Mouse (Mus musculus): ENCODE measurements around the gene Rp9.

Gene Rp9

DNA sequence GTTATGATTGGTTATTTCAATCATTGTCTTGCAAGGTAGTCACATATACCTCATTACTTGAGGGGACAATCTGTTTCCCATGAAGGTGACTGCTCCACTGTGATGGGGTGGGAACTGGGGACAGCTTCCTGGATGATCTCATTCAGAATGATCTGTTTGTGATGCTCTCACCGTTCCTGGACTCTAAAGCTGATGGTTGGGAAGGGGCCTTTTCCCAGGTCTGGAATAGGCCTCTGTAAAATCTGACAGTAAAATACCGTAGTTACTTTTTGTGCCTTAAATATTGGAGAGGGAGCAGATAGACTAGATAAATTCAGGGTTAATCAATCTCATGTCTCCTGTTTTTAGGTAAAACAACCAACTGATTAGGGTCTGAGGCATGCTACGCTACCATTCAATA lies at the start of gene Rp9:
Gene Rp9, minus strand, starts transcription at position 101 of the 400 bp plus-strand sequence.
- DNase-seq (ENCODE audit: low spot score) = no peak

GRCm38 (mm10) chr9:22518394-22519041 lies 49.0 kb upstream of the Rp9 start:
- peak; percentile 77 for DNase-seq (ENCODE audit: low spot score)

GRCm38 (mm10) chr9:22515076-22515475 lies 45.5 kb upstream of the Rp9 start:
- DNase-seq (ENCODE audit: low spot score) = no peak

DNA sequence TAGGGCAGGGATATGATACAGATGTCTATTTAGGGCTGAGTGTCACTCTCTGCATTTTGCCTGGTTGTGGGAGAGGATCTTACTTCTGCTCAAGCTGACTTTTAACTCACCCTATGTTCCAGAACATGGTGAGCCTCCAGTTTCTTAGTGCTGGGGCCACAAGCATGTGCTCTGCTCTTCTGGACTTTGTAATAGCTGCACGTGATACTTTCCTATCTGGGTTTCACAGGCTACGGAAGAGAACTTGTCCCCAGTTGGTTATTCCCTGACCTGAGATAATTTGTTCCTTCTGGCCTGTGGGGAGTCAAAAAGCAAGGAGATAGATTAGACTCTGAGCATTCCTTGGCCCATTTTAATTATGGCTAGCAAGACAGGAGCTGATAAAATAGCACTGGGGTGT lies 36.0 kb upstream of the Rp9 start:
- DNase-seq (ENCODE audit: low spot score) = no peak

DNA sequence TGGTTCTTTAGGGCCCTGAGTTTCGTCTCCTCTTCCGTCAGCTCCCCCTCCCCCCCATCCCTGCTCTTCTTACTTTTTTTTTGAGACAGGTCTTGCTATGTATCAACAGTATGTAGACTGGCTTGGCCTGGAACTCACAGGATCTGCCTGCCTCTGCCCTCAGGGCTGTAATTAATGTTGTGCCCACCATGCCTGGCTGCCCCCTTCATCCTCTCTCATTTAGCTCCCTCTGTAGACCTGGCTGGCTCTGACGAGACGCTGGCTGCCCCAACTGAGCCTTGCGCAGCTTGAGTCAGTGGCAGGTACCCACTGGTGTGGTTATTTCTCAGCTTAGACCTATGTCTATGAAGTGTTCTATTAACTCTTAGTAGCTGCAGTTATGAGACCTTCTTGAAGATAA lies 34.0 kb upstream of the Rp9 start:
- DNase-seq (ENCODE audit: low spot score) = no peak

DNA sequence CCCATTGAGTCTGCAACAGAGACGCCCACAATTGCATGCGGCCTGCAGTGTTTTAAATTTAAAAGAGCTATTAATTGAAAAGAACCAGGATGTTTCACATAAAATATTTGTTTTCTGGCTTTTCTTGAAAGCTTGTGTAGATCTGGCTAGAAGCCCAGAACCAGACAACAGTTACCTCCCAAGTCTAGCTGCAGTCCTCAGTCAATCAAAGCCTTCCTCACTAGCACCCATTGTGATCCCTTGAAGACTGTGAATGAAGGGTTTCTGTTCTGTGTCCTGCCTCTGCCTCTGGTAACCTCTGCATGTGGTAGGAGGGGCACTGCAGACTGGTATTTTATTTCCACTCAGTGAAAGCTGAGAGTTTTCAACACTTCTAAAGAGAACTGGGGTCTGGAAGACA lies 33.4 kb upstream of the Rp9 start:
- DNase-seq (ENCODE audit: low spot score) = no peak

GRCm38 (mm10) chr9:22497021-22497767 lies 27.7 kb upstream of the Rp9 start:
- no peak for DNase-seq (ENCODE audit: low spot score)

DNA sequence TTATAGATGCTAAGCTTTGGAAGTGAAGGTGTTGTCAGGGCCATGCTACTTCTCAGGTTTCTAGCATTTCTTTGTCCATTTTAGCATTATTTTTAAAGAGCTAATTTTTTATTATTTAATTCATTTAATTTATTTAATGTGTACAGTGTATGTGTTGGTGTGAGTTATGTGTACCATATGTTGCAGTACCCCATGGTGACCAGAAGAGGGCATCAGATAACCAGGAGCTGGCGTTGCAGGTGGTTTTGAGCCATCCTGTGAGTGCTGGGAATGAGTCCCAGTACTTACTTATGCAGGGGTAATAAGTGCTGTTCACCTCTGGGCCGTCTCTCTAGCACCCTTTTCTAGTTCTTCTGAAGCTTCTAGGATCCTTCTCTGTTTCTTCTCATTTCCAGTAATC lies 25.6 kb upstream of the Rp9 start:
- no peak for DNase-seq (ENCODE audit: low spot score)

DNA sequence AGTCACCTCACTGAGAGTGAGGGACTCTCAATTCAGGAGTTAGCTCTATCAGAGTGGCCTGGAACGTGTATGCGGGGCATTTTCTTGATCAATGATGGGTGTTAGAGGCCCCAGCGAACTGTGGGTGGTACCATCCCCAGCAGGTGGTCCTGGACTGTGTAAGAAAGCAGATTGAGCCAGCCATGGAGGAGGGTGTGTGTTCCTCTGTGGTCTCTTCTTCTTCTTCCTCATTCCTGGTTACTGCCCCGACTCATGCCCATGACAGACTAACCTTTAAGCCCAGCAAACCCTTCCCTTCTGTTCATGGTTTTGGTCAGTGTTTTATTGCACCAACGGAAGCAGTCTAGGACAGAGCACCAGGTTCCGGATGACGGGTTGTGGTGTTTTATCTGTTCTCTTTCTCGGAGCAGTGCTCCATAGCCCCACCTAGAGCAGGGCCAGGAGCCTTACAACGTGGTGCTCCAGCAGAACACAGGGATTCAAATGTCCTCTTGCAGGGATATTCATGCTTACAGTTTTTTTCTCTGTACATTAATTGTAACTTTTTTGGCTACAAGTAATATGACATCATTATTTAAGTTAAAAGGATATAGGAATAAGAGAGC lies 24.8 kb upstream of the Rp9 start:
- DNase-seq (ENCODE audit: low spot score) = no peak

GRCm38 (mm10) chr9:22488963-22489362 lies 19.4 kb upstream of the Rp9 start:
- no peak for DNase-seq (ENCODE audit: low spot score)

DNA sequence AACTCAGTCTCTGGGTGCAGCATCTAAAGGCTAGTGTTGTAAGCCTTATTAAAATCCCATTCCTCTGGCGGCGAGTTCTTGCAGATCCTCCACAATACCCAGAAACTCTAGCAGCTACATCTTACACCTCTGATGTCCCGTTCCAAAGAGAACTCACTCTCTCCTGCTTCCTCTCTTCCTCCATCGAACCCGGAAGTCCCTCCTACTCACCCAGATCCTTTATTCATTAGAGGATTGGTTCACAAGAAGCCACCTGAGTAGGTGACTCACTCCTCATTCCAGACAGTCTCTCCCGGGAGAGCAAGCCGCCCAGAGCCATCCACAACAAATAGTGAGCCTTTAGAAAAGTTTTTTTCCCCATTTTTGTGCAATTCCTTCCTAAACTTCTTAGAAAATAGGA lies 16.7 kb upstream of the Rp9 start:
- no peak for DNase-seq (ENCODE audit: low spot score)

DNA sequence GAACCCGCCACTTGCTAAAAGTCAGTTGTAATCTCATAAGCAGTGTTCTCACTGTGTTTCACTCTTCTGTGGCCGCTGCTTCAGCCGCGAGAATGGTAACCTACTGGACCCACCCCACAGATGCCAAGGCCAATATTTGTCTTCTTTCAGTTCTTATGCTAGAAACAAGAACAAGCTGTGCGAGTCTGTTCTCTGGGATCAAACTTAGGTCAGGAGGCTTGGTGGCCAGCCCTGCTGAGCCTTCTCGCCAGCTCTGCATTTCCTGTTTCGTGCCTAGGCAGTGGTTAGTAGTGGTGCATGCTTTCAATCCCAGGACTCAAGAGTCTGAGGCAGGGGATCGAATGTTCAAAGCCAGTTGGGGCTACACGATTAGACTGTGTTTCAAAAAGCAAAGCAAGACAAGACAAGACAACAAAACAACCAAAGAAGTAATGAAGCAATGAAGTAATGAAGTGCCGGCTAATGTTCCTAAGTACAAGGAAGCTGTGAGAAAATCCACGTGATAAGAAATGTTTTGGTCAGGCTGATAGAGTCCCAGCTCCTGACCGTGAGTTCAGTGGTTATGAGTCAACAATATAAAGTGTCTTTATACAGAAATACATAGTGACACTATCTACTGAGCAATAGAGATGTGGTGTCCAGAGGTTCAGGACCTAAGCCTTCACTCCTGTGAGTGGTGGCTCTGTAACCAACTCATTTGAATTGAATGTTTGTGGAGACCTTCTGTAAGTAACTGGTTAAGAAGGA lies 15.2 kb upstream of the Rp9 start:
- DNase-seq (ENCODE audit: low spot score) = no peak

DNA sequence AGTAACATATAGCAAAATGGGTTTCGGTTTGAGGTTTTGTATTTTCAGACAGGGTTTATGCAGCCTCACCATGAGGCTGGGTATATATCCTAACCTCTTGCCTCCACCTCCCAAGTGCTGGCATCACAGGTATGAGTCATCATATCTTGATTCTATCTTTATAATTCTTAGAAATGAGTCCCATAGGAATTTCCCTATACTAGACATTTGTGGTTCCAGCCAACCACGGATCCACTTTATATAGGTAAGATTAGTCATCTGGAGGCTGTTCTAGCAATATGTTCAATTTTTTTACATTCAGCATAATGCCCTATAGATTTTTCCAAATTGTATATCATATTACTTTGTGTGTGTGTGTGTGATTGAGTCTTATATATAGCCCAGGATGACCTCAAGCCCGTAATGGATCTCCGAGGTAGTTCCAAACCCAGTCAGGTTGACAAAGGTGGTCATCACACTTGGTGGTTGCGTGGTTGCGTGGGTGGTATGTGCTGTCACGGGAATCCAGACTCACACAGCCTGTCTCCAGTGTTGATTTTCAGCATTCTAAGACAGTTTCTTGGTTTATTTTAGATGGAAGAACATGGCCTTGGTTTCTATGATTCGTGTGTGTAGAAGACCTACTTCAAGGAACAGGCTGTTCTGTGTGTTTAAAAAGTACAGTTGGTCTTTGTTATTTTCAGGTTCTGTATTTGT lies 14.5 kb upstream of the Rp9 start:
- DNase-seq (ENCODE audit: low spot score) = no peak

GRCm38 (mm10) chr9:22478946-22479345 lies 9.4 kb upstream of the Rp9 start:
- no peak for DNase-seq (ENCODE audit: low spot score)

GRCm38 (mm10) chr9:22476265-22476664 lies 6.7 kb upstream of the Rp9 start:
- DNase-seq (ENCODE audit: low spot score) = peak; percentile 36

DNA sequence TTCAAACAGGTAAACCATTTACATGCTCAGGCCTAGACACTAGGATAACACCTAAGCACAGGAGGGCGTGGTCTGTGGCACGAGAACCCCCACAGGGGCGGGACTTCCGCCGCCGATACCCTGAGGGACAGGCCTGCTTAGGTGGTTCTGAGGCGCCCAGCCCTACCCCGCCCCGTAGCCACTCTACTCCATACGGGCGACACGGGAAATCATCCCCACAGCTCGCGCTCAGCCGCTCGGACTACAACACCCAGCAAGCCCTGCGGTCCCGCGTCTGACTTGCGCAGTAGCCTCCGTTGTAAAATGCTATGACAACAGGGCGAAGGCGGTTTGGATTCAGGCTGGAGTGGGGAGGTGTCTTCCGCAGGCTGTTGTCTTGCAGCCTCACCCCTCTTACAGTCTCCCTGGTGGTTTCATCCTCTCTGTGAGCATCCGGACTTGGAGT lies 5.9 kb upstream of the Rp9 start, which contains the start of gene Bbs9:
Gene Bbs9, plus strand, starts transcription at position 292 of the 445 bp plus-strand sequence.
- peak; percentile 96 for DNase-seq (ENCODE audit: low spot score)

DNA sequence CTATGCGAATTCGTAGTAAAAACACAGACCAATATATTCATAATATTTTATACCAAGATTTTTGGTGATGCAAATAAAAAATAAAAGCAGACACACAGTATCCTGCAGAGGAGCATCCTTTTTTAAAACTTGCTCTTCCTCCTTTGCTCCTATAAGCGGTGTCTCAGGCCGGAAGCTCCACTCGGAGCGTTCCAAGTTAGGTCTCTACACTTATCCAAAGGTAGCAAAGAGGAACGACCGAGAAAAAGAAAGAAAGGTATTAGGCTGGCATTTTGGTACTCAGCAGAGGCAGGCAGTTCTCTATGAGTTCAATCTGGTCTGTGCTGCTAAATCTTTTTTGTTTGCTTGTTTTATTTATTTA lies 664 bp downstream of the Rp9 start:
- DNase-seq (ENCODE audit: low spot score) = no peak

DNA sequence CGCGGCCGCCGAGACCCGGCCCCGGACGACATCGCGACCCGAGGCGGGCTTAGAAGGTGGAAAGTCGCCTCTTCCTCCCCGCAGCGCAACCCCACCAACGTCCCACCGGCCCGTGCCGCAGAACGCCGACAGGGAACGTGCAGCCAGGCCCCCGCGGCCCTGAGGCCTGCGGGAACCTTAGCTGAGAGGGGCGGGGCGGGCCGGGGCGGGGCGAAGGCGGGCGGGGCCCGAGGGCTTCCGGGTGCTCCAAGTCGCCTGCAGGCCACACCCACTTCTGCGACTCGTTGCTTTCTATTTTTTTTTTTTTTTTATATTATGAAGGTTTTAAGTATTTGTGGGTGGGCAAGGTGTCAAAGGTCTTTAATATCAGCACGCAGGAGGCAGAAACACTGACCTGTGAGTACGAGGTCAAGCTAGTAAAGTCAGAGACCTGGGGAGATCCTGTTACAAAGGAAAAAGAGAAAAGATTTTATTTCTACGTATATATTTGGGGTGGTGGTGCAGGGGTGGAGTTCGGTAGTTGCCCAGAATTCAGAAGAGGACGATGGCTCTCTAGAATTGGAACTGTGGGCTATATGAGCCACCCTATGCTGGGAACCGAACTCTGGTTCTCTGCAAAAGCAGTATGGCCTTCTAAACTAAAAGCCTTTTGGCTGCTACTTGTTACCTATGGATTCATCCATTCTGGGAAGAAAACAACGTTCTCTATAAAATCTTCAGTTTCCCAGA lies 1.2 kb downstream of the Rp9 start:
- DNase-seq (ENCODE audit: low spot score) = peak; percentile 80

- DNase-seq (ENCODE audit: low spot score) = peak; percentile 51
Measured at GRCm38 (mm10) chr9:22467371-22468169, 2.0 kb downstream of the Rp9 start.

DNA sequence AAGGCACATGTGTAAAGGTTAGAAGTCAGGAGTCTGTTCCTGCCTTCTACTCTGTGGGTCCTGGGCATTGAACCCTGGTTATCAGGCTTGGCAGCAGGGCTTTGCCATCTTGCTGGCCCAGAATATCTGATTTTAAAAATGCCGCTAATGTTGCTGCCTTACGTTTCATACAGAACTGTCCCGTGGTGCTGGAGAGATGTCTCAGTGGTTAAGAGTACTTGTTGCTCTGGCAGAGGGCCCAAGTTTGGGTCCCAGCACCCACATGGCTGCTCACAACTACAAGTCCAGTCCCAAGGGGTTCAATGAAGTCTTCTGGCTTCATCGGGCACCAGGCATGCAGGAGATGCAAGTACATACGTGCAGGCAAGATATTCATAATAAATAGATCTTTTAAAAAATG lies 3.3 kb downstream of the Rp9 start:
- DNase-seq (ENCODE audit: low spot score) = no peak
